ENCODE assay signal across 21 mouse cellular contexts in the genomic region with DNA sequence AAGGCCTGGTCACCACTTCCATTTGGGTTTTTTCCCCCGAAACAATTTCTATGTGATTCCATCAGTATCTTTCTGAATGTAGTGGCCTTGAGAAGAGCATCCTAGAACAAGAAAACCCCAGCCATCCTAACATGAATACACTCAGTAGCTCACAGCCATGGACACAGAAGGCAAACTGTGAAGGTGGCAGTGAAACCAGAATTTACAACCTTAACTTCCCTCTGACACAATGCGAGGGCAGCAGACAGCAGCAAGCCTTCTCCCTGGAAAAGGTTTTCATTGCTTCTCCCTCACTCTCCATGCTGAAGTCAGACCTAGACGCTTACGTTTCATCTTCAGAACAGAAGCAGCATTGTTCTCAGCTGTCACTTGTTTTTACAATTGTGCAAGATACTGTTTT.
DNase-seq lines count a peak whose midpoint lies in the region; ATAC-seq lines count a peak whose summit lies in the region.
"Had no signal": no experiment of that assay in that cellular context is flagged by ENCODE, and none has a peak within 500 bp of the region (broad histone marks: within the 10 kb centered on the region; RNA-seq: fewer than 3 reads in every experiment).

No protein-coding gene starts in this region.

- ATAC-seq in forebrain, embryonic 14.5 days: no peak
- ATAC-seq in heart, embryonic 15.5 days (replicated peaks; ENCODE audit: insufficient number of reproducible peaks, insufficient read depth, low FRiP score, low read depth): no peak
- ATAC-seq in neural tube, embryonic 12.5 days (ENCODE audit: low FRiP score, low read depth): peak; percentile 36
- ATAC-seq: forebrain, postnatal 0 days; hindbrain, embryonic 16.5 days; midbrain, embryonic 15.5 days had no signal

- intact Hi-C loops in heart, postnatal 36 days (cut with DNase I): no loop called here

- no peak overlapping the region for H3K4me2 ChIP-seq in forebrain, embryonic 14.5 days (ENCODE audit: low read length)
- no peak overlapping the region for H3K4me2 ChIP-seq in heart, embryonic 15.5 days
- H3K4me2 ChIP-seq in neural tube, embryonic 12.5 days (replicated peaks): no peak overlapping the region
- H3K4me2 ChIP-seq: limb, embryonic 13.5 days; liver, embryonic 13.5 days; midbrain, embryonic 15.5 days had no signal

- no peaks in the 10 kb centered on the region for H3K27me3 ChIP-seq in forebrain, embryonic 10.5 days (ENCODE audit: poor library complexity, severe bottlenecking)
- no peaks in the 10 kb centered on the region for H3K27me3 ChIP-seq in forebrain, embryonic 14.5 days (replicated peaks; ENCODE audit: control insufficient read depth, insufficient read depth, low read length)
- no peaks in the 10 kb centered on the region for H3K27me3 ChIP-seq in heart, embryonic 15.5 days
- no peaks in the 10 kb centered on the region for H3K27me3 ChIP-seq in neural tube, embryonic 12.5 days (replicated peaks)
- H3K27me3 ChIP-seq: limb, embryonic 13.5 days; liver, embryonic 13.5 days; midbrain, embryonic 15.5 days had no signal

- no peaks in the 10 kb centered on the region for H3K36me3 ChIP-seq in forebrain, embryonic 10.5 days (replicated peaks)
- no peaks in the 10 kb centered on the region for H3K36me3 ChIP-seq in forebrain, embryonic 14.5 days (ENCODE audit: control insufficient read depth, insufficient read depth, low read length)
- H3K36me3 ChIP-seq in heart, embryonic 15.5 days: no peaks in the 10 kb centered on the region
- H3K36me3 ChIP-seq in neural tube, embryonic 12.5 days: no peaks in the 10 kb centered on the region
- H3K36me3 ChIP-seq: limb, embryonic 13.5 days; liver, embryonic 13.5 days; midbrain, embryonic 15.5 days had no signal

- H3K9ac ChIP-seq in forebrain, embryonic 14.5 days (ENCODE audit: low read length): no peak overlapping the region
- H3K9ac ChIP-seq in heart, embryonic 15.5 days: no peak overlapping the region
- no peak overlapping the region for H3K9ac ChIP-seq in neural tube, embryonic 12.5 days
- H3K9ac ChIP-seq: forebrain, postnatal 0 days; limb, embryonic 13.5 days; liver, embryonic 13.5 days; midbrain, embryonic 15.5 days had no signal

- peaks cover 48% of the 10 kb centered on the region for H3K4me1 ChIP-seq in forebrain, embryonic 10.5 days
- peaks cover 33% of the 10 kb centered on the region for H3K4me1 ChIP-seq in forebrain, embryonic 14.5 days (ENCODE audit: control insufficient read depth, insufficient read depth, low read length)
- peaks cover 29% of the 10 kb centered on the region; the same call in 1 of the 2 replicates for H3K4me1 ChIP-seq in heart, embryonic 15.5 days (replicated peaks)
- H3K4me1 ChIP-seq in neural tube, embryonic 12.5 days: peaks cover 34% of the 10 kb centered on the region

- WGBS in forebrain, embryonic 10.5 days: 75% methylated on average over 4 of the region's 4 CpGs
- 58% methylated on average over 4 of the region's 4 CpGs for WGBS in forebrain, embryonic 14.5 days
- WGBS in heart, embryonic 15.5 days: 69% methylated on average over 4 of the region's 4 CpGs
- WGBS in neural tube, embryonic 12.5 days: 13% methylated on average over 4 of the region's 4 CpGs

- DNase-seq in forebrain, embryonic 10.5 days (ENCODE audit: extremely low spot score, low spot score): no peak
- DNase-seq in forebrain, embryonic 14.5 days (ENCODE audit: low spot score): no peak
- DNase-seq in heart, postnatal 36 days: no peak
- no peak for DNase-seq in neural tube, embryonic 10.5 days (ENCODE audit: extremely low spot score, low spot score)
- DNase-seq in thymus, postnatal 4 days: no peak
- DNase-seq in frontal cortex, adult 2 months (ENCODE audit: extremely low spot score in 1 of 2, low spot score in 1 of 2): no peak
- DNase-seq: adrenal gland, postnatal 14 days; cerebellum, adult 9-11 months; forebrain, postnatal 0 days; gastrocnemius, adult 2 months; heart, postnatal 14 days; kidney, adult 11 months; liver, embryonic 13.5 days; thymus, adult 18-20 months had no signal

- no peak overlapping the region for H3K4me3 ChIP-seq in forebrain, embryonic 10.5 days
- H3K4me3 ChIP-seq in forebrain, embryonic 14.5 days (ENCODE audit: low read depth, low read length): no peak overlapping the region
- no peak overlapping the region for H3K4me3 ChIP-seq in heart, embryonic 15.5 days
- H3K4me3 ChIP-seq in neural tube, embryonic 12.5 days: no peak overlapping the region
- H3K4me3 ChIP-seq: gastrocnemius, adult 2 months; limb, embryonic 13.5 days; liver, embryonic 13.5 days; midbrain, embryonic 15.5 days had no signal

- no peaks in the 10 kb centered on the region for H3K9me3 ChIP-seq in forebrain, embryonic 10.5 days
- no peaks in the 10 kb centered on the region for H3K9me3 ChIP-seq in forebrain, embryonic 14.5 days (replicated peaks; ENCODE audit: control insufficient read depth, low read length)
- no peaks in the 10 kb centered on the region for H3K9me3 ChIP-seq in heart, embryonic 15.5 days (replicated peaks)
- H3K9me3 ChIP-seq in neural tube, embryonic 12.5 days: no peaks in the 10 kb centered on the region
- H3K9me3 ChIP-seq: G1E; limb, embryonic 13.5 days; liver, embryonic 13.5 days; midbrain, embryonic 15.5 days had no signal

- H3K27ac ChIP-seq in forebrain, embryonic 10.5 days: peak overlapping the region; percentile 69; the same call in 1 of the 2 replicates
- no peak overlapping the region for H3K27ac ChIP-seq in forebrain, embryonic 14.5 days (ENCODE audit: low read depth, low read length)
- peak overlapping the region; percentile 9; the same call in 1 of the 2 replicates for H3K27ac ChIP-seq in heart, embryonic 15.5 days
- no peak overlapping the region for H3K27ac ChIP-seq in neural tube, embryonic 12.5 days
- H3K27ac ChIP-seq: gastrocnemius, adult 2 months; kidney, postnatal 0 days; limb, embryonic 13.5 days; liver, embryonic 13.5 days; midbrain, embryonic 15.5 days had no signal

Comparison
In these comparisons a context has a peak if more than half of its experiments do, and no peak if none do; other contexts are left out.
1. H3K27ac ChIP-seq: peak in forebrain, embryonic 10.5 days (single experiment) and heart, embryonic 15.5 days (single experiment); none in forebrain, embryonic 14.5 days (single experiment) and neural tube, embryonic 12.5 days (single experiment).